Mouse (Mus musculus): ENCODE measurements at regions not wholly inside any gene's neighbourhood (a gene's known extent, or its start where the extent isn't known, plus 50 kb on each side); places are given as distances from the start of the nearest gene placed in this dataset.

GRCm38 (mm10) chr12:13100505-13101354 is 148.3 kb downstream of the Ddx1 start:
- no peak for TF ChIP-seq CTCF (IDR thresholded peaks at IDR 0.05; ENCODE audit: low read depth)
- Histone ChIP-seq H3K9me3 (ENCODE audit: low read length) (no peaks in the 10 kb centered on the region), H3K9ac (replicated peaks; ENCODE audit: low read length) (no peak overlapping the region), H3K4me2 (ENCODE audit: low read depth, low read length) (no peak overlapping the region), H3K27ac (no peak overlapping the region), H3K27me3 (ENCODE audit: insufficient read depth, low read length) (no peaks in the 10 kb centered on the region), H3K4me1 (ENCODE audit: insufficient read depth, low read length) (peaks cover 8% of the 10 kb centered on the region), H3K36me3 (ENCODE audit: insufficient read depth, low read length) (no peaks in the 10 kb centered on the region), H3K4me3 (ENCODE audit: low read length) (no peak overlapping the region)
- DNase-seq (ENCODE audit: low spot score) (peak; percentile 48), ATAC-seq (no peak)
- 22% methylated on average over 12 of the region's 12 CpGs for WGBS

- ATAC-seq (no peak), DNase-seq (ENCODE audit: low spot score) (no peak)
- Histone ChIP-seq H3K36me3 (ENCODE audit: insufficient read depth, low read length) (no peaks in the 10 kb centered on the region), H3K4me1 (ENCODE audit: insufficient read depth, low read length) (no peaks in the 10 kb centered on the region), H3K27ac (no peak overlapping the region), H3K4me2 (ENCODE audit: low read depth, low read length) (no peak overlapping the region), H3K9me3 (ENCODE audit: low read length) (no peaks in the 10 kb centered on the region), H3K27me3 (ENCODE audit: insufficient read depth, low read length) (no peaks in the 10 kb centered on the region), H3K9ac (replicated peaks; ENCODE audit: low read length) (no peak overlapping the region), H3K4me3 (ENCODE audit: low read length) (no peak overlapping the region)
- whole genome bisulfite sequencing: 77% methylated on average over 9 of the region's 9 CpGs
- TF ChIP-seq CTCF (IDR thresholded peaks at IDR 0.05; ENCODE audit: low read depth): no peak
Measured at GRCm38 (mm10) chr12:13094111-13094851, 152.6 kb upstream of the Mycn start.

- no peak overlapping the region for H3K4me2 ChIP-seq (ENCODE audit: low read depth, low read length)
- H3K9ac ChIP-seq (replicated peaks; ENCODE audit: low read length): no peak overlapping the region
- no peak for TF ChIP-seq CTCF (IDR thresholded peaks at IDR 0.05; ENCODE audit: low read depth)
- H3K36me3 ChIP-seq (ENCODE audit: insufficient read depth, low read length): no peaks in the 10 kb centered on the region
- no peak overlapping the region for H3K27ac ChIP-seq
- H3K4me1 ChIP-seq (ENCODE audit: insufficient read depth, low read length): no peaks in the 10 kb centered on the region
- no peak overlapping the region for H3K4me3 ChIP-seq (ENCODE audit: low read length)
- no peaks in the 10 kb centered on the region for H3K9me3 ChIP-seq (ENCODE audit: low read length)
- no peaks in the 10 kb centered on the region for H3K27me3 ChIP-seq (ENCODE audit: insufficient read depth, low read length)
- DNase-seq (ENCODE audit: low spot score): no peak
- 56% methylated on average over 9 of the region's 9 CpGs for WGBS
- no peak for ATAC-seq
Measured at GRCm38 (mm10) chr12:13085951-13086350, 144.2 kb upstream of the Mycn start.

- no peaks in the 10 kb centered on the region for H3K4me1 ChIP-seq (ENCODE audit: insufficient read depth, low read length)
- no peak overlapping the region for H3K4me2 ChIP-seq (ENCODE audit: low read depth, low read length)
- H3K27ac ChIP-seq: no peak overlapping the region
- H3K9me3 ChIP-seq (ENCODE audit: low read length): no peaks in the 10 kb centered on the region
- DNase-seq (ENCODE audit: low spot score) (no peak), ATAC-seq (no peak)
- H3K9ac ChIP-seq (replicated peaks; ENCODE audit: low read length): no peak overlapping the region
- H3K27me3 ChIP-seq (ENCODE audit: insufficient read depth, low read length): no peaks in the 10 kb centered on the region
- TF ChIP-seq CTCF (IDR thresholded peaks at IDR 0.05; ENCODE audit: low read depth): no peak
- WGBS: 95% methylated on average over 6 of the region's 6 CpGs
- H3K36me3 ChIP-seq (ENCODE audit: insufficient read depth, low read length): no peaks in the 10 kb centered on the region
- H3K4me3 ChIP-seq (ENCODE audit: low read length): no peak overlapping the region
Measured at GRCm38 (mm10) chr12:13085484-13085883, 143.8 kb upstream of the Mycn start.

- H3K9ac ChIP-seq (replicated peaks; ENCODE audit: low read length): no peak overlapping the region
- WGBS: 30% methylated on average over 8 of the region's 8 CpGs
- no peak overlapping the region for H3K4me3 ChIP-seq (ENCODE audit: low read length)
- no peaks in the 10 kb centered on the region for H3K9me3 ChIP-seq (ENCODE audit: low read length)
- ATAC-seq (peak; percentile 83), DNase-seq (ENCODE audit: low spot score) (peak; percentile 88)
- no peak overlapping the region for H3K27ac ChIP-seq
- no peaks in the 10 kb centered on the region for H3K4me1 ChIP-seq (ENCODE audit: insufficient read depth, low read length)
- H3K4me2 ChIP-seq (ENCODE audit: low read depth, low read length): no peak overlapping the region
- no peaks in the 10 kb centered on the region for H3K36me3 ChIP-seq (ENCODE audit: insufficient read depth, low read length)
- H3K27me3 ChIP-seq (ENCODE audit: insufficient read depth, low read length): no peaks in the 10 kb centered on the region
- TF ChIP-seq CTCF (IDR thresholded peaks at IDR 0.05; ENCODE audit: low read depth): no peak
Measured at GRCm38 (mm10) chr12:13083337-13084054, 141.8 kb upstream of the Mycn start.

- DNase-seq (ENCODE audit: low spot score) (no peak), ATAC-seq (no peak)
- no peak overlapping the region for H3K4me3 ChIP-seq (ENCODE audit: low read length)
- H3K4me1 ChIP-seq (ENCODE audit: insufficient read depth, low read length): no peaks in the 10 kb centered on the region
- no peak overlapping the region for H3K4me2 ChIP-seq (ENCODE audit: low read depth, low read length)
- no peak overlapping the region for H3K9ac ChIP-seq (replicated peaks; ENCODE audit: low read length)
- TF ChIP-seq CTCF (IDR thresholded peaks at IDR 0.05; ENCODE audit: low read depth): no peak
- no peak overlapping the region for H3K27ac ChIP-seq
- H3K9me3 ChIP-seq (ENCODE audit: low read length): no peaks in the 10 kb centered on the region
- H3K27me3 ChIP-seq (ENCODE audit: insufficient read depth, low read length): no peaks in the 10 kb centered on the region
- H3K36me3 ChIP-seq (ENCODE audit: insufficient read depth, low read length): no peaks in the 10 kb centered on the region
- 80% methylated on average over 5 of the region's 5 CpGs for WGBS
Measured at GRCm38 (mm10) chr12:13080791-13081190, 139.1 kb upstream of the Mycn start.

All from hindbrain, postnatal 0 days (tissue).